Mouse (Mus musculus): ENCODE results near the gene Sox11. TPM values are rescaled to one million over a fixed set of nuclear protein-coding genes. Genes with fewer than 3 reads are reported as not detected.

Gene Sox11
- polyA plus RNA-seq, 1 experiment = 0.08 TPM

DNA sequence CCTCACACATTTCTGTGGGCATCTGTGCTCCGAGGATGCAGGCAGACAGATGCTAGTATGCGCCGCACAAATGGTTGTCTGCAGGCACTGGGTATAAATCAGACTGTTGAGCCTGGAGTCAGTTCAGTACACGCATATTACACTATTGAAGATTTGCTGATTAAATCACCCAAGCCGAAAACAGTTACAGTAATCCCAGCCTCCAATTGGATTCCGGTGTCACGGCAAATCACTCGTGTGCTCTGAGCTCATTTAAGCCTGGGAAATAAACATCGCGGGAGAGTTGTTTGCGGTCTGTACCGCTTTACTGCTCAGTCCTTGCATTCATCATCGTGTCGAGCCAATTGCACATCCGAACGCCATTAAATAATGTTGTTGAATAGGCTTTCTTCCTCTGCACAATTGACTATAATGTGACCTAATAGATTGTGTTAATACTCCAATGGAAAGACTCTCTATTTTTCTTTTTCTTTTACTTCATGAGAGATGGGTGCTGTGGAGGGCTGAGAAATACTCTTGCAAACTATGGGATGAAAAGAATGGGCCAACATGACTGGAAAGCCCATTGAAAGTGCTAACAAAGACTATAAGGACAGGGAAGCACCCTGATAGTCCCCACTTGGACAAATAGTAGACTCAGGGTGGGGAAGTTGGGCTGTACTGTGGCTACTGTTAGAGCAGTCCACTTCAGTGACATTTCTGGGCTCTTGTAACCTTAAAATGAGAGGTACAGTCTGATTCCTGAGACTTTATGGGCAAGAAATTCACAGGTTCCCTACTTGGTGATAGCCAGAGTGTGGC is 21.7 kb upstream of the Sox11 start:
- TF ChIP-seq POLR2A (IDR thresholded peaks at IDR 0.05; ENCODE audit: low read depth, low read length) (no peak), CTCF (IDR thresholded peaks at IDR 0.05; ENCODE audit: extremely low read depth, insufficient read depth, insufficient read length, insufficient replicate concordance) (no peak)
- H3K27me3 ChIP-seq (ENCODE audit: control insufficient read depth, insufficient read depth, low read length) = no peaks in the 10 kb centered on the region
- H3K4me3 ChIP-seq (ENCODE audit: extremely low read depth, insufficient read depth, insufficient read length) = no peak overlapping the region
- H3K4me1 ChIP-seq (ENCODE audit: control insufficient read depth, insufficient read depth, insufficient read length) = no peaks in the 10 kb centered on the region
- WGBS = 93% methylated on average over 16 of the region's 16 CpGs
- no peaks in the 10 kb centered on the region for H3K36me3 ChIP-seq (ENCODE audit: control insufficient read depth, insufficient read depth, low read length)
- DNase-seq (ENCODE audit: low read depth in 1 of 2, low spot score in 2 of 2) = no peak
- no peak overlapping the region for H3K27ac ChIP-seq (ENCODE audit: insufficient read depth, low read length)

DNA sequence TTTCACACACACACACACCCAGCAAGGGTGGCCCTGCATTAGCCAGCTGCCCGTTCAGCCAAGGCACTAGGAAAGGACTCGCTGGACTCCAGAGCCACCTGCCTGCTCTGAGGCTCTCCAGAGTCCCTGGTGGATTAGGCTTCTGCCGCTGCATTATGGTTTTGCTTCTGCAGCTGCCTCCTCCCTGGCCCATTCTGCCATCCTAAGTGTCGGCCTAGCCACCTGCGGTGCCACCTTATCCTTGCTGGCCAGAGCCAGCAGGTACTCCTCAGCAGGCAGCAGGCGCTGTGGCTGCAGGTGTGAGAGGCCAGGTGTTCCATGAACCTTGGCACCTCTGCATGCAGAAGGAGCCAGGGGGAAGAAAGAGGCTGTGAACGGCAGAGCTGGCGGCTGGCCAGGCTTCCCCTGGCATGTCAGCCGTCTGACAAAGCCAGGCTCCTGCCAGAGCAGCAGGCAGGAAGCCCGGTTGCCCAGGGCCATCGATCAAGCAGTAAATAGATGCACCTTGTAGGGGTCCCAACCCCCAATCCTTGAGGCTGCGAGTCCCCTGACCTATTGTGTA is 14.8 kb upstream of the Sox11 start:
- H3K36me3 ChIP-seq (ENCODE audit: control insufficient read depth, insufficient read depth, low read length) = no peaks in the 10 kb centered on the region
- TF ChIP-seq POLR2A (IDR thresholded peaks at IDR 0.05; ENCODE audit: low read depth, low read length) (no peak), CTCF (IDR thresholded peaks at IDR 0.05; ENCODE audit: extremely low read depth, insufficient read depth, insufficient read length, insufficient replicate concordance) (no peak)

DNA sequence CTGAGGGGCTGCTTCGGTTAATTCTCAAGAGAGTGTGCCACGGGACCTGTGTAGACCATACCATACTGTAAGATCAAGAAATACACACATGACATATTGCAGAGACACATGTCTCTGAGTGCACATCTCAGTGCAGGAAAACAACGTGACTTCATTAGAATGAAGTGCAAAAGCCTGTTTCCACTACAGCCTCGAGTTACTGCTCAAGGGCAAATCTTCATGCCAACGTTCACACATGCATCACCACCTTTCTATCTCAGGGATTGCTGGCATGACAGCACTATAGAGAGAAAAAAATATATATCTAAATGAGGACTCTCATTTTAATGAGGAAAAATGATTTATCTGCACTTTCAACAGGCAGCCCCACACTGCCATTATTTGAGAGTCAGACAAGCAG is 14.2 kb upstream of the Sox11 start:
- H3K27ac ChIP-seq (ENCODE audit: insufficient read depth, low read length) = no peak overlapping the region
- no peaks in the 10 kb centered on the region for H3K36me3 ChIP-seq (ENCODE audit: control insufficient read depth, insufficient read depth, low read length)
- DNase-seq (ENCODE audit: low read depth in 1 of 2, low spot score in 2 of 2) = no peak
- WGBS = 80% methylated on average over 5 of the region's 5 CpGs
- no peaks in the 10 kb centered on the region for H3K27me3 ChIP-seq (ENCODE audit: control insufficient read depth, insufficient read depth, low read length)
- H3K4me3 ChIP-seq (ENCODE audit: extremely low read depth, insufficient read depth, insufficient read length) = no peak overlapping the region
- H3K4me1 ChIP-seq (ENCODE audit: control insufficient read depth, insufficient read depth, insufficient read length) = no peaks in the 10 kb centered on the region
- TF ChIP-seq CTCF (IDR thresholded peaks at IDR 0.05; ENCODE audit: extremely low read depth, insufficient read depth, insufficient read length, insufficient replicate concordance) (no peak), POLR2A (IDR thresholded peaks at IDR 0.05; ENCODE audit: low read depth, low read length) (no peak)

More for the DNA sequence above, 14.8 kb upstream of the Sox11 start:
- Histone ChIP-seq H3K4me1 (ENCODE audit: control insufficient read depth, insufficient read depth, insufficient read length) (no peaks in the 10 kb centered on the region), H3K4me3 (ENCODE audit: extremely low read depth, insufficient read depth, insufficient read length) (no peak overlapping the region), H3K27ac (ENCODE audit: insufficient read depth, low read length) (no peak overlapping the region), H3K27me3 (ENCODE audit: control insufficient read depth, insufficient read depth, low read length) (no peaks in the 10 kb centered on the region)
- WGBS = 41% methylated on average over 12 of the region's 12 CpGs
- DNase-seq (ENCODE audit: low read depth in 1 of 2, low spot score in 2 of 2) = no peak

DNA sequence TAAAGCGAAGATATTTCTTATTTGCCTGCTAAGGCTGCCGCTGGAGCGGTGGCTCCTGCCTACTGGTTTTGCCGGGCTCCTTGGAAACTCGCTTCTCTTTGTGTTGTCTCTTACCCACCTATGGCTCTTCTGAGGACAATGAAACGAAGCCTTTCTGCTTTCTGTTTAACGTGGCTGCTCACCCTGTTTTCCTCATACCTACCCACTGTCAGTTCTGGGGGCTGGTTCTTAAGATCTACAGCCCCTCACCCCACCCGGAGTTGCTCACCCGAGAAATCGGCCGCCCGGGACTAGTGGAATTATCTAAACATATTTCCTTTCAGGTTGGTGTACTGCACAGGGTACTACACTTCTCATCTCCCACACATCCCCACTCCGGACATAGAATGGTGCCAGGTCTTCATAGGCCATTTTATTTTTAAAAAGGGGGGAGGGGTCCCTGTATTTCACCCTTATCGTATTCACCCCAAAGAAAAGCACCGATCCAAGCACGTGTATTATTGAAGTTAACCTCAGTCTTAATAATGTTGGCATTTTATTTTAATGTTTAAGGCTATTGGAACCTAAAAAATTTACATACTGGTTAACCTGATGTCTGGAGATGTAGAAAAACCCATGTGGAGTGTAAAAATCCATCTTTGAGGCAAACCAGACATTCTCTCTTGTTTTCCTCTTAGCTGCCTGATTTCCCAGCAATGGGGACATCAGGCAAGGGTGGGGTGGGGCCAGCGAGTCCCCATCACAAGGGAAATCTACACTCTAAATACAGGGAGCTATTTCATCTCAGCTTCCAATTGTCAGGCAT is 1.4 kb upstream of the Sox11 start:
- Histone ChIP-seq H3K27me3 (ENCODE audit: control insufficient read depth, insufficient read depth, low read length) (peaks cover 12% of the 10 kb centered on the region), H3K36me3 (ENCODE audit: control insufficient read depth, insufficient read depth, low read length) (no peaks in the 10 kb centered on the region), H3K4me3 (ENCODE audit: extremely low read depth, insufficient read depth, insufficient read length) (no peak overlapping the region), H3K27ac (ENCODE audit: insufficient read depth, low read length) (no peak overlapping the region), H3K4me1 (ENCODE audit: control insufficient read depth, insufficient read depth, insufficient read length) (no peaks in the 10 kb centered on the region)
- no peak for DNase-seq (ENCODE audit: low read depth in 1 of 2, low spot score in 2 of 2)
- TF ChIP-seq CTCF (IDR thresholded peaks at IDR 0.05; ENCODE audit: extremely low read depth, insufficient read depth, insufficient read length, insufficient replicate concordance) (no peak), POLR2A (IDR thresholded peaks at IDR 0.05; ENCODE audit: low read depth, low read length) (no peak)
- WGBS = 30% methylated on average over 17 of the region's 17 CpGs

DNA sequence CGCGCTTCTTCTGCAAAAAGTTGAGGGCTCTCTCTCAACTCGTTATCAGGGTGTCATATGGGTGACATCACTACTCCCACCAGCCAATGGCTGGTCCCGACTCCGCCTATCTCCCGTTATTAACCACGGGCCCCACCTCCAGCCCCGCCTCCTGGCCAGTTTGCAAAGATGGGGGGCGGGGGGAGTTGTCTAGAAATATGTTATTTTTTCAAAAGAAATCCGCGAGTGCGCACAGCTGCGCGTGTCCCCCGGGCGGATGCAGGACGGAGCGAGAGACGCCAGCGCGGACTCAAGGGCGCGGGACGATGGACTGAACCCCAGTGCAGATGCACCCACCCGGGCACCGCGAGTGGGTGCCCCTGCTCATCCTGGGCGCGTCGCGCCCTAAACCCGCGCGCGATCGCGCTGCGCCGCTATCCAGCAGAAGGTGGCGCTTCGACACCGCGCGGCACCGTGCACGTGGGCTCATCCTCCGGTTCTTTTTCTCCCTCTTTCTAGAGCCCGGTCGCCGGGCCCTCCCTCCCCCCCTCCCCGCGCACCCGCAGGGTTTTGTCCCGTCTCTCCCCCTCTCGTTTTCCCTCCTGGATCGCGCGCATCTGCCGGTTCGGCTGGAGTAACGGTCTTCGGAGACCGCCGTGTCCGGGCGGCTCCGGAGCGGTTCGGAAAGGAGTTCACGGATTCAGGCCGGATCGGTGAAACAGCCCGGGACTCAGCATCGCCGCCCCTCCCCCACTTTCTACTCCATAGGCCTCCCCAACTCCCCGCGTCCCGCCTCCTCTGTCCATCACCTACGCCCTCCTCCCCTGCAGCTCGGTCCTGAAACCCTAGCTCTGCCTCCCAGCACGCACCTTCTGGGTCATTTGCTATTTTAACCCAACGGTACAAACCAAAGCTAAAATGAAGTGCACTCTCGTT is 574 bp upstream of the Sox11 start:
- WGBS = 6% methylated on average over 82 of the region's 83 CpGs
- Histone ChIP-seq H3K4me1 (ENCODE audit: control insufficient read depth, insufficient read depth, insufficient read length) (no peaks in the 10 kb centered on the region), H3K27ac (ENCODE audit: insufficient read depth, low read length) (no peak overlapping the region), H3K36me3 (ENCODE audit: control insufficient read depth, insufficient read depth, low read length) (no peaks in the 10 kb centered on the region), H3K4me3 (ENCODE audit: extremely low read depth, insufficient read depth, insufficient read length) (no peak overlapping the region; the same call in 1 of the 2 replicates), H3K27me3 (ENCODE audit: control insufficient read depth, insufficient read depth, low read length) (peaks cover 12% of the 10 kb centered on the region)
- TF ChIP-seq POLR2A (IDR thresholded peaks at IDR 0.05; ENCODE audit: low read depth, low read length) (no peak), CTCF (IDR thresholded peaks at IDR 0.05; ENCODE audit: extremely low read depth, insufficient read depth, insufficient read length, insufficient replicate concordance) (no peak)
- DNase-seq (ENCODE audit: low read depth in 1 of 2, low spot score in 2 of 2) = no peak
